In genomic region chr4:102530797-102531196, GRCm38 (mm10) we compare ENCODE assay signal across 32 mouse cellular contexts.
"Had no signal": no experiment of that assay in that cellular context is flagged by ENCODE, and none has a peak within 500 bp of the region (broad histone marks: within the 10 kb centered on the region; RNA-seq: fewer than 3 reads in every experiment).

No protein-coding gene starts in this region.

- H3K27me3 ChIP-seq: limb, embryonic 12.5 days; limb, embryonic 13.5 days; limb, embryonic 15.5 days; liver, embryonic 12.5 days; liver, embryonic 13.5 days; liver, embryonic 15.5 days; lung, embryonic 15.5 days; midbrain, embryonic 12.5 days; midbrain, embryonic 13.5 days; midbrain, embryonic 15.5 days had no signal

- ATAC-seq: liver, embryonic 12.5 days; liver, postnatal 0 days; lung, postnatal 0 days; midbrain, embryonic 13.5 days; midbrain, embryonic 15.5 days; midbrain, embryonic 16.5 days had no signal

- H3K4me2 ChIP-seq: limb, embryonic 12.5 days; limb, embryonic 13.5 days; limb, embryonic 15.5 days; liver, embryonic 11.5 days; liver, embryonic 12.5 days; liver, embryonic 13.5 days; liver, embryonic 15.5 days; lung, embryonic 14.5 days; lung, embryonic 15.5 days; midbrain, embryonic 11.5 days; midbrain, embryonic 12.5 days; midbrain, embryonic 13.5 days; midbrain, embryonic 15.5 days had no signal

- H3K27ac ChIP-seq: left cerebral cortex, adult 2 months; limb, embryonic 10.5 days; limb, embryonic 12.5 days; limb, embryonic 13.5 days; limb, embryonic 15.5 days; liver, embryonic 12.5 days; liver, embryonic 13.5 days; liver, embryonic 14.5 days; liver, embryonic 15.5 days; lung, embryonic 15.5 days; macrophage; midbrain, embryonic 10.5 days; midbrain, embryonic 12.5 days; midbrain, embryonic 13.5 days; midbrain, embryonic 15.5 days had no signal

- H3K9me3 ChIP-seq: limb, embryonic 10.5 days; limb, embryonic 12.5 days; limb, embryonic 13.5 days; limb, embryonic 15.5 days; liver, embryonic 12.5 days; liver, embryonic 15.5 days; lung, embryonic 15.5 days; megakaryocyte, embryonic 14.5 days; midbrain, embryonic 10.5 days; midbrain, embryonic 12.5 days; midbrain, embryonic 13.5 days; midbrain, embryonic 15.5 days had no signal

- DNase-seq: left cerebral cortex, postnatal 4 days; liver; liver, embryonic 13.5 days; liver, postnatal 0 days; lung, adult 18-20 months; lung, adult 2 months; lung, embryonic 14.5 days; lung, postnatal 10 days; lung, postnatal 14 days; lung, postnatal 36 days; lung, postnatal 4 days; midbrain, embryonic 14.5 days had no signal

- H3K4me3 ChIP-seq: left cerebral cortex, adult 2 months; limb, embryonic 10.5 days; limb, embryonic 12.5 days; limb, embryonic 13.5 days; limb, embryonic 15.5 days; liver, embryonic 12.5 days; liver, embryonic 13.5 days; liver, embryonic 15.5 days; lung, embryonic 15.5 days; megakaryocyte, embryonic 14.5 days; midbrain, embryonic 10.5 days; midbrain, embryonic 12.5 days; midbrain, embryonic 13.5 days; midbrain, embryonic 15.5 days; myocyte had no signal

- H3K36me3 ChIP-seq: limb, embryonic 10.5 days; limb, embryonic 12.5 days; limb, embryonic 13.5 days; limb, embryonic 15.5 days; liver, embryonic 12.5 days; liver, embryonic 13.5 days; liver, embryonic 15.5 days; lung, embryonic 15.5 days; midbrain, embryonic 10.5 days; midbrain, embryonic 12.5 days; midbrain, embryonic 13.5 days; midbrain, embryonic 15.5 days had no signal

- H3K4me1 ChIP-seq: limb, embryonic 10.5 days; limb, embryonic 12.5 days; liver, embryonic 12.5 days; liver, embryonic 13.5 days; liver, embryonic 15.5 days; lung, embryonic 15.5 days had no signal

- H3K9ac ChIP-seq: limb, embryonic 12.5 days; limb, embryonic 13.5 days; limb, embryonic 15.5 days; liver, embryonic 12.5 days; liver, embryonic 13.5 days; liver, embryonic 14.5 days; liver, embryonic 15.5 days; liver, postnatal 0 days; lung, embryonic 14.5 days; lung, embryonic 15.5 days; midbrain, embryonic 12.5 days; midbrain, embryonic 13.5 days; midbrain, embryonic 15.5 days had no signal
